ENCODE assay signal across 11 mouse cellular contexts in the genomic region with DNA sequence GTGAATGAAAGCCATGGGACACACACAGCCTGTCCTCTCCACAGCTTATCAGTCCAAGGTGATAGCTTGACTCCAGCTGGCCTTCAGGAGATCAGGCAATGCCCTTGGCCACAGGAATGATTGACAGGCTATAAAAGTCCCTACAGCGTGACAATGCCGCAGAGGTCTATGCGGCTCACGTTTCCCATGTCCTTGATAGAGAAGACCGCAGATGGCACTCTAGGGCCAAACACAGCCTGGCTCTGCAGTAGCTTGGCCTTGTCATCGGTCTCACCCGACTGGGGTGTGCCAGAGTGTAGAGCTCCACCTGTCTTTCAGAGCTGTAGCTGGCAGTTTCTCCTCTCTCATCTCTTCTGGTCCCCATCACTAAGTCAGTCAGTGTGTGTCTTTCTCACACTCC. TPM values are rescaled to one million over a fixed set of nuclear protein-coding genes. Genes with fewer than 3 reads are reported as not detected.
DNase-seq lines count a peak whose midpoint lies in the region; ATAC-seq lines count a peak whose summit lies in the region.
"Had no signal": no experiment of that assay in that cellular context is flagged by ENCODE, and none has a peak within 500 bp of the region (broad histone marks: within the 10 kb centered on the region; RNA-seq: fewer than 3 reads in every experiment).

No protein-coding gene starts in this region.

- no peak for ATAC-seq in granulocyte monocyte progenitor cell, adult 5-6 weeks (replicated peaks; ENCODE audit: poor library complexity, severe bottlenecking)
- ATAC-seq: intestine, embryonic 16.5 days had no signal

- DNase-seq in heart, adult 11 months = peak; percentile 97
- DNase-seq in heart, postnatal 25 days (ENCODE audit: low spot score) = no peak
- DNase-seq in adrenal gland, postnatal 10 days = peak; percentile 15
- peak; percentile 85 for DNase-seq in cerebellum, adult 9-10 months
- peak; percentile 24 for DNase-seq in heart, postnatal 4 days
- DNase-seq in gastrocnemius, adult 18-20 months (ENCODE audit: low spot score) = no peak
- DNase-seq in urinary bladder, postnatal 4 days (ENCODE audit: low spot score in 2 of 2) = no peak
- DNase-seq: lung, adult 2 months; right cerebral cortex, postnatal 25 days had no signal

- intact Hi-C loops in heart, postnatal 25 days (cut with DNase I) = no loop called here

RNA-seq across cellular contexts. Expression of a gene that starts 52.5 kb away (rescaled TPM):
- 100 to 1,000 TPM in 1 of 2 experiments, 10 to 100 TPM in 1; 79.0 to 107 TPM for total RNA-seq in heart, postnatal 25 days (2021)
- 10 to 100 TPM; 19.0 to 19.6 TPM for total RNA-seq in adrenal gland, postnatal 10 days (2021)
- 10 to 100 TPM; 26.3 to 27.7 TPM for total RNA-seq in heart, postnatal 4 days (2021)
- 6.1 and 6.6 TPM in 2 replicates for total RNA-seq in granulocyte monocyte progenitor cell, adult 5-6 weeks (2014; fragmentation: Nextera tagmentation)
- total RNA-seq in granulocyte monocyte progenitor cell, adult 5-6 weeks (2017) = 2.7 and 4.6 TPM in 2 replicates
- 10 to 100 TPM; 57.7 to 80.4 TPM for total RNA-seq in gastrocnemius, adult 18-20 months (2021)

Comparison
In these comparisons a context has a peak if more than half of its experiments do, and no peak if none do; other contexts are left out.
1. DNase-seq: peak in heart, adult 11 months (single experiment), adrenal gland, postnatal 10 days (single experiment), cerebellum, adult 9-10 months (single experiment) and heart, postnatal 4 days (single experiment); none in heart, postnatal 25 days (single experiment), gastrocnemius, adult 18-20 months (single experiment) and urinary bladder, postnatal 4 days (0 of 2).